Mouse (Mus musculus) ES-Bruce4 (cell line): ENCODE measurements around the gene Sipa1l1. TPM values are rescaled to one million over a fixed set of nuclear protein-coding genes. Genes with fewer than 3 reads are reported as not detected.

Source experiments
- H3K27ac ChIP-seq: 2 replicates; pipeline ENCODE4 v1.5.1; 2012; ENCODE audit warnings: low read length, inconsistent platforms; ENCODE audit not compliant: insufficient read depth
- H3K27me3 ChIP-seq: 2 replicates; pipeline ENCODE4 v1.6.1; 2012; ENCODE audit warnings: mild to moderate bottlenecking, low read length, inconsistent platforms; ENCODE audit not compliant: control insufficient read depth, poor library complexity, insufficient read depth, severe bottlenecking
- H3K36me3 ChIP-seq: 2 replicates; pipeline ENCODE4 v1.6.1; 2012; ENCODE audit warnings: inconsistent platforms, mild to moderate bottlenecking, low read length, moderate library complexity; ENCODE audit not compliant: control insufficient read depth, poor library complexity, insufficient read depth, severe bottlenecking
- H3K4me1 ChIP-seq: one replicate; pipeline ENCODE4 v1.8.1; 2011; ENCODE audit warnings: low read length; ENCODE audit not compliant: control insufficient read depth, insufficient read depth
- H3K4me3 ChIP-seq: 2 replicates; pipeline ENCODE4 v1.5.1; 2011; ENCODE audit warnings: low read depth, mild to moderate bottlenecking, low read length
- H3K9ac ChIP-seq: 2 replicates; pipeline ENCODE4 v1.6.1; 2012; ENCODE audit warnings: low read depth, mild to moderate bottlenecking, inconsistent platforms; ENCODE audit not compliant: poor library complexity, severe bottlenecking
- H3K9me3 ChIP-seq: replicated peaks from 2 replicates; pipeline ENCODE4 v1.6.1; 2012; ENCODE audit warnings: mild to moderate bottlenecking, low read length, inconsistent platforms; ENCODE audit not compliant: control insufficient read depth, poor library complexity, insufficient read depth, severe bottlenecking
- CTCF ChIP-seq: IDR thresholded peaks from one replicate; pipeline ENCODE4 v1.8.1; 2011; ENCODE audit warnings: low read depth, low read length
- EP300 ChIP-seq: IDR thresholded peaks from 2 replicates; pipeline ENCODE4 v1.6.1; 2011; ENCODE audit warnings: low read depth, low read length; ENCODE audit not compliant: insufficient read depth
- POLR2A ChIP-seq: IDR thresholded peaks from one replicate; pipeline ENCODE4 v1.8.1; 2011; ENCODE audit warnings: low read length; ENCODE audit not compliant: insufficient read depth
- polyA plus RNA-seq: library from polyadenylated mRNA; stranded (reverse); fragments of >200 nt; gene quantifications from 2 replicates; pipeline ENCODE4 v1.2.4, GENCODE M21; 2011; ENCODE audit warnings: low read depth; ENCODE audit not compliant: missing spikeins, insufficient read depth, insufficient read length

Gene Sipa1l1
- polyA plus RNA-seq, 1 experiment = 44.9 TPM

- no peak overlapping the region for H3K4me3 ChIP-seq
- no peaks in the 10 kb centered on the region for H3K4me1 ChIP-seq
- no peak overlapping the region for H3K27ac ChIP-seq
- TF ChIP-seq POLR2A (no peak), EP300 (no peak), CTCF (no peak)
- no peak overlapping the region for H3K9ac ChIP-seq
- 0 out of 2 replicates have a peak, but pooled peaks cover 2% of the 10 kb centered on the region for H3K36me3 ChIP-seq
- H3K27me3 ChIP-seq = no peaks in the 10 kb centered on the region
- no peaks in the 10 kb centered on the region for H3K9me3 ChIP-seq
These were observed 71.6 kb downstream of the Sipa1l1 start for GRCm38 (mm10) chr12:82240674-82241073.

DNA sequence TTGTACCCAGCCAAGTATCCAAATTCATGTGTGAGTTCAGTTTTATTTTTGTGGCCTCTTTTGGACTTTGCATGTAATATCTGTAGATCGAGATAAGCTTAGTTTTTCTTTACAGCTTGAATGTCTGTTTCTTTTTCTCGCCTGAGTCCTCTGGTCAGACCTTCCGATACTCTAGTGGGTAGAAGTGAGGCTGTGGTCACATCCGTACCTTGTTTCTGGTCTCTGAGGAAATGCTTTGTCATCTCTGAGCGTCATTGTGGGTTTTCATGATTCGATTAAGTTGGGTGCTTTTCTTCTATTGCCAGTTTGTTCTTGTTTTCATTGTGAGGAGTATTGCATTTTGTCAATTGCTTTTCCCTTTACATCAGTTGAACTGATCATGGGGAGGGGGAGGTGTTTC is 76.1 kb downstream of the Sipa1l1 start:
- Histone ChIP-seq H3K4me1 (no peaks in the 10 kb centered on the region), H3K9ac (no peak overlapping the region), H3K36me3 (no peaks in the 10 kb centered on the region), H3K9me3 (no peaks in the 10 kb centered on the region), H3K27ac (no peak overlapping the region), H3K4me3 (no peak overlapping the region), H3K27me3 (no peaks in the 10 kb centered on the region)
- TF ChIP-seq EP300 = no peak
- TF ChIP-seq POLR2A = no peak
- TF ChIP-seq CTCF = no peak

- no peak for TF ChIP-seq CTCF
- TF ChIP-seq EP300 = no peak
- TF ChIP-seq POLR2A = no peak
- no peaks in the 10 kb centered on the region for H3K36me3 ChIP-seq
- H3K9me3 ChIP-seq = no peaks in the 10 kb centered on the region
- H3K4me3 ChIP-seq = no peak overlapping the region
- H3K27me3 ChIP-seq = no peaks in the 10 kb centered on the region
- no peak overlapping the region for H3K27ac ChIP-seq
- no peaks in the 10 kb centered on the region for H3K4me1 ChIP-seq
- no peak overlapping the region for H3K9ac ChIP-seq
These were observed 77.3 kb downstream of the Sipa1l1 start for GRCm38 (mm10) chr12:82246422-82246821.

GRCm38 (mm10) chr12:82247371-82248258 is 78.5 kb downstream of the Sipa1l1 start:
- TF ChIP-seq CTCF (no peak), POLR2A (no peak), EP300 (no peak)
- no peaks in the 10 kb centered on the region for H3K4me1 ChIP-seq
- no peak overlapping the region for H3K4me3 ChIP-seq
- H3K27me3 ChIP-seq = no peaks in the 10 kb centered on the region
- H3K36me3 ChIP-seq = no peaks in the 10 kb centered on the region
- no peak overlapping the region for H3K9ac ChIP-seq
- no peaks in the 10 kb centered on the region for H3K9me3 ChIP-seq
- H3K27ac ChIP-seq = no peak overlapping the region

DNA sequence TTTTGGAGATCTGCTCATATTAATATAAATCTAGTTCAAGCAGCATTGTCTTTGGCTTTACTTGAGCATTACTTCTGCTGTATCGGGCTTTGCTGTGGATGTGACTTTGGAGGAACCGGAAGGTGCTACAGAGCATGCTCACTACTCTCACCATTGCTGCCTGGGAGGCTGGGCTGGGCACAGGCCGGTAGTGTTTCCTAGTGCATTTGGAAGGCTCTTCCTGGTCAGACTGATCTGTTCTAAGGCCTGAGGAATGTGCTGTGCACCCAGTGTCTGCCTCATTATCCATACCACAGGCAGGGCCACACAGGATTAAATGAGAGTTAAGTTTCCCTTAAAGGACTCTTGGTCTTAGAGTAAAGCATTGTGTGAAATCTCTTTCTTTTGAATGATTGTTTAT is 79.4 kb downstream of the Sipa1l1 start:
- Histone ChIP-seq H3K4me1 (no peaks in the 10 kb centered on the region), H3K9me3 (no peaks in the 10 kb centered on the region), H3K9ac (no peak overlapping the region), H3K27me3 (no peaks in the 10 kb centered on the region), H3K4me3 (no peak overlapping the region), H3K27ac (no peak overlapping the region), H3K36me3 (no peaks in the 10 kb centered on the region)
- no peak for TF ChIP-seq EP300
- TF ChIP-seq CTCF = no peak
- no peak for TF ChIP-seq POLR2A

DNA sequence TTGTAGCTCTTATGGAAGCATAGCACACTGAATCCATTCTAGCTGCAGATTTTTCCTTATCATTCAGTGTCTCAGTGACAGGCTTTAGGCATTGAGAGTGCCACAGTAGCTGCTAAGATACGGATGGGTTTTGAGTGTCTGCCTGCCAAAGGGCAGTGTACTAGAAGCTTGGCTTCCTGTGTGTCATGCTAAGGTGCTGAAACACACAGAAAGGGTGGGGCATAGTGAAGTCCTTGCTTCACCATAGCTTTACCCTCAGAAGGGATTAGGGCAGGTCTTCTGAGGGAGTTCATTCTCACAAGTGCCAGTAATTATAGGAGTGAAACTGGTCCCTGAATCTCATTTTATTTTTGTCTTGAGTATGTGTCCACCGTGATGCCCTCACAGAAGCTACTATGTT is 82.2 kb downstream of the Sipa1l1 start:
- Histone ChIP-seq H3K9me3 (no peaks in the 10 kb centered on the region), H3K4me1 (no peaks in the 10 kb centered on the region), H3K36me3 (no peaks in the 10 kb centered on the region), H3K27ac (no peak overlapping the region), H3K4me3 (no peak overlapping the region), H3K9ac (no peak overlapping the region), H3K27me3 (no peaks in the 10 kb centered on the region)
- TF ChIP-seq EP300 (no peak), CTCF (no peak), POLR2A (no peak)
